Mouse (Mus musculus) brain, embryonic 14.5 days (tissue): ENCODE results near the gene Sox5.

Source experiments
- CTCF ChIP-seq: fragments of 200-500 bp; IDR thresholded peaks from 2 replicates; pipeline ENCODE4 v1.5.1; 2012; ENCODE audit warnings: inconsistent platforms, mild to moderate bottlenecking, moderate library complexity, borderline replicate concordance; ENCODE audit not compliant: insufficient read depth, insufficient read length; ENCODE audit errors: extremely low read depth
- POLR2A ChIP-seq: fragments of 200-500 bp; IDR thresholded peaks from 2 replicates; pipeline ENCODE4 v1.6.1; 2012; ENCODE audit warnings: mild to moderate bottlenecking, inconsistent platforms, borderline replicate concordance; ENCODE audit not compliant: poor library complexity, insufficient read depth, insufficient read length, severe bottlenecking; ENCODE audit errors: extremely low read depth

DNA sequence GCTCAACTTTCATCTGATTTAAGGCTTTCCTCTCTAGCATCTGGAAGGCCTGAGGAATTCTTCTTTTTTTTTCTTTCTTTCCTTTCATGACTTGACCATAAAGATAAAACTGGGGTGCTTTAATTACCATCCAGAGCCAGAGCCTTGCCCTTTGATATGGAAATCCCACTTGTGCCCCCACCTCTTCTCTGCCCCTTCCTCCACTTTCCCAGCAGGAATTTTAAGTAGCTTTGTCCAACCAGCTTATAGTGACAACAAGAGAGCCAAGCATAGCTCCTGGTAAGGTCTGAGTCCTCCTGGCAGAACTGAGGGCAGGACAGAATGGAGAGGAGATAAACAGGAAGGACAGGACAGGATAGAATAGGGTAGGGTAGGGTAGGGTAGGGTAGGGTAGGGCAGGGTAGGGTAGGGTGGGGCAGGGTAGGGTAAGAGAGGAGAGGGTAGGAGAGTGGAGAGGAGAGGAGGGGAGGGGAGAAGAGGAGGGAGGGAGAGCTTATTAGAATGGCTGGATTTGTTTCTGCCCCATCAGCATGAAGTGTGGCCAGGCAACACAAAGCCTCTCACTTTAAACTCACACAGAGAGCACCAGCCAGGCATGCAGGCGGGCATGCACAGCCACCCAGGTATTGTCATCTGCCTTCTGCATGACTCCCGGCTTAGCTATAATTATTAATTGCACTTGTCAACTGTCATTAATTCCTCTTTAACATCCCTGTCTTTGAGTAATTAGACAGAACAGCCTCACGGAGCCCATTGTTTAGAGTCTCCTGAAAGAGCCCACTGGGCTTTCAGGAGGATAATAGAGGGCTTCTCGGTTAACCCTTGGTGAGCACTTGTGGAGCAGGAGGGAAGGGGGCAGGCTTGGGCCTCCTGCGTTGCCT is 300.9 kb downstream of the Sox5 start:
- TF ChIP-seq CTCF, result no peak
- no peak for TF ChIP-seq POLR2A
